11 mouse cellular contexts compared by ENCODE assay signal in genomic region chr6:88731211-88731751, GRCm38 (mm10). TPM values are rescaled to one million over a fixed set of nuclear protein-coding genes. Genes with fewer than 3 reads are reported as not detected.
DNase-seq lines count a peak whose midpoint lies in the region; ATAC-seq and TF ChIP-seq lines count a peak whose summit lies in the region.
"Had no signal": no experiment of that assay in that cellular context is flagged by ENCODE, and none has a peak within 500 bp of the region (broad histone marks: within the 10 kb centered on the region; RNA-seq: fewer than 3 reads in every experiment).

No protein-coding gene starts in this region.

- peak overlapping the region; percentile 65 for H3K4me2 ChIP-seq in CH12.LX (ENCODE audit: insufficient read depth, low read depth, poor library complexity, severe bottlenecking)
- H3K4me2 ChIP-seq in hindbrain, embryonic 11.5 days (replicated peaks; ENCODE audit: low read depth, low read length), result no peak overlapping the region
- H3K4me2 ChIP-seq in forebrain, embryonic 14.5 days (ENCODE audit: low read length), result no peak overlapping the region
- H3K4me2 ChIP-seq: limb, embryonic 12.5 days; neural tube, embryonic 12.5 days had no signal

- in situ Hi-C loops in CH12.LX (cut with MboI; ENCODE audit: low pct_ligation_motif_present, low pct_unique_long_range_greater_than_20kb, low sequenced_read_pairs), result loop anchor here (5.0 to 10.0 kb wide), 3 partner anchors 36 to 146 kb away; no protein-coding TSS in a partner anchor

- peaks cover 2% of the 10 kb centered on the region; the same call in 1 of the 2 replicates for H3K79me2 ChIP-seq in heart, adult 2 months (replicated peaks; ENCODE audit: control insufficient read depth, insufficient read depth, low read length)
- H3K79me2 ChIP-seq in CH12.LX (replicated peaks; ENCODE audit: control insufficient read depth, extremely low read depth, insufficient read depth, poor library complexity, severe bottlenecking), result peaks cover 74% of the 10 kb centered on the region

- DNase-seq in heart, adult 2 months, result peak in 1 of 2 experiments; percentile 19
- no peak for DNase-seq in heart, postnatal 36 days
- peak; percentile 92 for DNase-seq in CH12.LX (ENCODE audit: extremely low read depth)
- no peak for DNase-seq in retina, postnatal 1 day
- no peak for DNase-seq in hindbrain, embryonic 11.5 days (ENCODE audit: low spot score)
- DNase-seq in forebrain, embryonic 14.5 days (ENCODE audit: low spot score), result no peak

- H3K27me3 ChIP-seq in heart, adult 2 months (ENCODE audit: control insufficient read depth, insufficient read depth, low read length), result no peaks in the 10 kb centered on the region
- no peaks in the 10 kb centered on the region for H3K27me3 ChIP-seq in CH12.LX (replicated peaks)
- H3K27me3 ChIP-seq in hindbrain, embryonic 11.5 days (ENCODE audit: control insufficient read depth, insufficient read depth, low read length), result no peaks in the 10 kb centered on the region; the same call in 1 of the 2 replicates
- H3K27me3 ChIP-seq in forebrain, embryonic 14.5 days (replicated peaks; ENCODE audit: control insufficient read depth, insufficient read depth, low read length), result no peaks in the 10 kb centered on the region
- H3K27me3 ChIP-seq: neural tube, embryonic 12.5 days had no signal

- H3K4me3 ChIP-seq in heart, adult 2 months, result no peak overlapping the region
- peak overlapping the region in 1 of 3 experiments; percentile 1 for H3K4me3 ChIP-seq in CH12.LX (replicated peaks in 1 of 3; ENCODE audit: low read depth in 2 of 3, low read length in 2 of 3, poor library complexity in 1 of 3)
- no peak overlapping the region for H3K4me3 ChIP-seq in hindbrain, embryonic 11.5 days (ENCODE audit: low read depth, low read length)
- no peak overlapping the region for H3K4me3 ChIP-seq in forebrain, embryonic 14.5 days (ENCODE audit: low read depth, low read length)
- H3K4me3 ChIP-seq: forebrain, embryonic 10.5 days; limb, embryonic 12.5 days; neural tube, embryonic 12.5 days had no signal

- peaks cover 27% of the 10 kb centered on the region for H3K4me1 ChIP-seq in heart, adult 2 months (ENCODE audit: control insufficient read depth, insufficient read depth, low read length)
- peaks cover 47 to 100% of the 10 kb centered on the region in 2 experiments for H3K4me1 ChIP-seq in CH12.LX (ENCODE audit: control insufficient read depth in 1 of 2, insufficient read depth in 2 of 2)
- no peaks in the 10 kb centered on the region for H3K4me1 ChIP-seq in hindbrain, embryonic 11.5 days (replicated peaks; ENCODE audit: control insufficient read depth, insufficient read depth, low read length)
- H3K4me1 ChIP-seq in forebrain, embryonic 14.5 days (ENCODE audit: control insufficient read depth, insufficient read depth, low read length), result no peaks in the 10 kb centered on the region
- H3K4me1 ChIP-seq: neural tube, embryonic 12.5 days had no signal

- dilution Hi-C loops in CH12.LX (cut with MboI; ENCODE audit: extremely low pct_ligation_motif_present, extremely low pct_unique_long_range_greater_than_20kb, low sequenced_read_pairs), result no loop called here

- ATAC-seq in erythroid progenitor cell, adult 5-6 weeks (replicated peaks; ENCODE audit: low FRiP score, poor library complexity, severe bottlenecking), result peak; percentile 90
- ATAC-seq in megakaryocyte progenitor cell, adult 5-6 weeks (replicated peaks; ENCODE audit: poor library complexity), result peak; percentile 90
- ATAC-seq in hindbrain, embryonic 11.5 days (ENCODE audit: low FRiP score), result no peak
- ATAC-seq in forebrain, embryonic 14.5 days, result no peak

- no peak for TF ChIP-seq EP300 in heart, adult 2 months (IDR thresholded peaks at IDR 0.05; ENCODE audit: insufficient read depth, low read depth, low read length)
- peak; percentile 73 for TF ChIP-seq EP300 in CH12.LX (IDR thresholded peaks at IDR 0.05; ENCODE audit: low read length)

- H3K9ac ChIP-seq in heart, adult 2 months (ENCODE audit: low read depth, low read length), result no peak overlapping the region
- H3K9ac ChIP-seq in CH12.LX (ENCODE audit: insufficient read depth, low read depth), result peak overlapping the region; percentile 2; the same call in 1 of the 2 replicates
- no peak overlapping the region for H3K9ac ChIP-seq in hindbrain, embryonic 11.5 days (ENCODE audit: low read depth, low read length)
- no peak overlapping the region for H3K9ac ChIP-seq in forebrain, embryonic 14.5 days (ENCODE audit: low read length)
- H3K9ac ChIP-seq: limb, embryonic 12.5 days; neural tube, embryonic 12.5 days had no signal

- intact Hi-C loops in heart, adult 2 months (cut with DNase I), result loop anchor here (5.0 kb wide), 1 partner anchor 46 kb away; no protein-coding TSS in a partner anchor
- intact Hi-C loops in heart, postnatal 36 days (cut with DNase I), result loop anchor here (5.0 kb wide), 1 partner anchor 91 kb away; no protein-coding TSS in a partner anchor

- TF ChIP-seq RAD21 in CH12.LX (IDR thresholded peaks at IDR 0.05; ENCODE audit: low read depth, low read length), result no peak; the same call in 1 of the 2 replicates

- peaks cover 9% of the 10 kb centered on the region for H3K9me3 ChIP-seq in CH12.LX (replicated peaks; ENCODE audit: low read length)
- H3K9me3 ChIP-seq in hindbrain, embryonic 11.5 days (ENCODE audit: control insufficient read depth, low read length), result no peaks in the 10 kb centered on the region
- H3K9me3 ChIP-seq in forebrain, embryonic 14.5 days (replicated peaks; ENCODE audit: control insufficient read depth, low read length), result no peaks in the 10 kb centered on the region
- H3K9me3 ChIP-seq: forebrain, embryonic 10.5 days; limb, embryonic 12.5 days; neural tube, embryonic 12.5 days had no signal

- H3K27ac ChIP-seq in heart, adult 2 months, result peak overlapping the region; percentile 56
- peak overlapping the region; percentile 87 for H3K27ac ChIP-seq in CH12.LX (ENCODE audit: insufficient read depth, low read depth)
- H3K27ac ChIP-seq in hindbrain, embryonic 11.5 days (ENCODE audit: low read depth, low read length), result no peak overlapping the region
- no peak overlapping the region for H3K27ac ChIP-seq in forebrain, embryonic 14.5 days (ENCODE audit: low read depth, low read length)
- H3K27ac ChIP-seq: limb, embryonic 12.5 days; neural tube, embryonic 12.5 days had no signal

- TF ChIP-seq POLR2A in heart, adult 2 months (IDR thresholded peaks at IDR 0.05; ENCODE audit: insufficient read depth, low read depth, low read length), result no peak
- TF ChIP-seq POLR2A in CH12.LX (IDR thresholded peaks at IDR 0.05; ENCODE audit: low read depth, low read length), result peak; percentile 74; the same call in 1 of the 2 replicates

- 42% methylated on average over 11 of the region's 11 CpGs for WGBS in heart, adult 2 months
- 87% methylated on average over 11 of the region's 11 CpGs for WGBS in hindbrain, embryonic 11.5 days
- WGBS in forebrain, embryonic 14.5 days, result 85% methylated on average over 11 of the region's 11 CpGs

- TF ChIP-seq CTCF in heart, adult 2 months (IDR thresholded peaks at IDR 0.05), result no peak
- TF ChIP-seq CTCF in CH12.LX (conservative IDR thresholded peaks at IDR 0.05 in 1 of 2, IDR thresholded peaks at IDR 0.05 in 1 of 2; ENCODE audit: low read depth in 2 of 2, low read length in 2 of 2), result peak in 1 of 2 experiments; percentile 9; a peak in 1 of 4 replicates

- peaks cover 8% of the 10 kb centered on the region for H3K36me3 ChIP-seq in heart, adult 2 months (ENCODE audit: control insufficient read depth, insufficient read depth, low read length)
- H3K36me3 ChIP-seq in CH12.LX (replicated peaks in 1 of 2; ENCODE audit: control insufficient read depth in 1 of 2, insufficient read depth in 1 of 2, low read length in 1 of 2), result peaks cover 56 to 90% of the 10 kb centered on the region in 2 experiments
- H3K36me3 ChIP-seq in hindbrain, embryonic 11.5 days (ENCODE audit: control insufficient read depth, insufficient read depth, low read length), result no peaks in the 10 kb centered on the region
- no peaks in the 10 kb centered on the region for H3K36me3 ChIP-seq in forebrain, embryonic 14.5 days (ENCODE audit: control insufficient read depth, insufficient read depth, low read length)
- H3K36me3 ChIP-seq: forebrain, embryonic 10.5 days; limb, embryonic 12.5 days; neural tube, embryonic 12.5 days had no signal

TF ChIP-seq in CH12.LX, 34 proteins besides CTCF, POLR2A, EP300 and RAD21 (continues in another document):
- TF ChIP-seq IRF4 (IDR thresholded peaks at IDR 0.05; ENCODE audit: low read depth, low read length) (peak; percentile 68), MAX (IDR thresholded peaks at IDR 0.05; ENCODE audit: low read length) (peak; percentile 92), BHLHE40 (IDR thresholded peaks at IDR 0.05; ENCODE audit: low read depth, low read length) (peak; percentile 93), CHD2 (IDR thresholded peaks at IDR 0.05; ENCODE audit: low read length) (peak; percentile 58; the same call in 1 of the 2 replicates), ZC3H11A (IDR thresholded peaks at IDR 0.05; ENCODE audit: low read depth, low read length) (no peak), NELFE (IDR thresholded peaks at IDR 0.05; ENCODE audit: low read depth, low read length) (peak; percentile 61), MAFK (IDR thresholded peaks at IDR 0.05; ENCODE audit: insufficient replicate concordance, low read length) (peak; percentile 50; the same call in 1 of the 2 replicates), NRF1 (IDR thresholded peaks at IDR 0.05; ENCODE audit: low read depth, low read length) (peak; percentile 35; the same call in 1 of the 2 replicates), ZNF384 (IDR thresholded peaks at IDR 0.05; ENCODE audit: low read depth, low read length) (no peak), JUN (IDR thresholded peaks at IDR 0.05; ENCODE audit: insufficient read depth, low read depth, low read length) (no peak), JUND (conservative IDR thresholded peaks at IDR 0.05; ENCODE audit: low read depth, low read length) (no peak), HCFC1 (IDR thresholded peaks at IDR 0.05; ENCODE audit: low read depth, low read length) (no peak; the same call in 1 of the 2 replicates), TCF12 (IDR thresholded peaks at IDR 0.05; ENCODE audit: low read depth, low read length) (peak; percentile 61)

RNA-seq across cellular contexts. Expression of gene Mgll, which starts 7.1 kb away (rescaled TPM):
- total RNA-seq in heart, adult 2 months (2021), result 100 to 1,000 TPM in 1 of 2 experiments, 10 to 100 TPM in 1; 88.7 to 102 TPM
- polyA plus RNA-seq in heart, adult 2 months (2012; rRNA removed), result 146 and 188 TPM in 2 replicates
- total RNA-seq in heart, postnatal 36 days (2021), result 100 to 1,000 TPM; 113 to 133 TPM
- total RNA-seq in CH12.LX (2012; rRNA removed) (81.1 and 95.6 TPM in 2 replicates), CH12.LX (2014; rRNA removed) (57.7 and 60.8 TPM in 2 replicates)
- 66.6 and 76.5 TPM in 2 replicates for polyA plus RNA-seq in CH12.LX (2012; ENCODE audit: insufficient read length, low read depth)
- total RNA-seq in erythroid progenitor cell, adult 5-6 weeks (2015; ENCODE audit: low replicate concordance), result 114 and 119 TPM in 2 replicates
- 92.5 and 112 TPM in 2 replicates for total RNA-seq in erythroid progenitor cell, adult 5-6 weeks (2017; ENCODE audit: low replicate concordance)
- 1.7 and 1.9 TPM in 2 replicates for total RNA-seq in megakaryocyte progenitor cell, adult 5-6 weeks (2015)
- total RNA-seq in megakaryocyte progenitor cell, adult 5-6 weeks (2017), result 1.6 and 2.7 TPM in 2 replicates
- polyA plus RNA-seq in hindbrain, embryonic 11.5 days (2014; fragmentation: Nextera tagmentation; extraction: Ambion mirVana), result 4.6 and 6.0 TPM in 2 replicates
- 19.3 and 23.1 TPM in 2 replicates for polyA plus RNA-seq in forebrain, embryonic 14.5 days (2014; fragmentation: Nextera tagmentation; extraction: Ambion mirVana)

Comparison
In these comparisons a context has a peak if more than half of its experiments do, and no peak if none do; other contexts are left out.
1. H3K27ac ChIP-seq: peak in heart, adult 2 months (single experiment) and CH12.LX (single experiment); none in hindbrain, embryonic 11.5 days (single experiment) and forebrain, embryonic 14.5 days (single experiment).
2. ATAC-seq: peak in erythroid progenitor cell, adult 5-6 weeks (single experiment) and megakaryocyte progenitor cell, adult 5-6 weeks (single experiment); none in hindbrain, embryonic 11.5 days (single experiment) and forebrain, embryonic 14.5 days (single experiment).
3. RNA of gene Mgll, which starts 7.1 kb away (total RNA-seq): 113 to 133 TPM in heart, postnatal 36 days, 92.5 to 119 TPM in erythroid progenitor cell, adult 5-6 weeks, 88.7 to 102 TPM in heart, adult 2 months and 57.7 to 95.6 TPM in CH12.LX; 1.6 to 2.7 TPM in megakaryocyte progenitor cell, adult 5-6 weeks; every median in the first group is over 10 times any median in the second.